Mouse (Mus musculus) liver, embryonic 14.5 days (tissue): Measurements from ENCODE around the gene Ccser1.

ENCODE experiments used
- CTCF ChIP-seq: IDR thresholded peaks from 2 replicates; pipeline ENCODE4 v1.5.1; 2016; ENCODE audit warnings: antibody characterized with exemption, low read depth, control low read depth
- EP300 ChIP-seq: IDR thresholded peaks from 2 replicates; pipeline ENCODE4 v1.6.1; 2016; ENCODE audit warnings: antibody characterized with exemption, low read depth

GRCm38 (mm10) chr6:61664572-61664971 lies 484.4 kb downstream of the Ccser1 start:
- TF ChIP-seq CTCF (no peak), EP300 (no peak)
